Mouse (Mus musculus) CH12.LX (cell line): ENCODE measurements around the gene Adap1.

ENCODE experiments used
- CTCF ChIP-seq, 2 experiments: IDR thresholded peaks in 1 of 2; conservative IDR thresholded peaks in 1 of 2; 2 replicates each; pipeline ENCODE4 v1.5.1; 2011 to 2012; ENCODE audit warnings: low read depth in 2 of 2, low read length in 2 of 2, improper control_type of control experiment in 1 of 2, inconsistent platforms in 1 of 2, mild to moderate bottlenecking in 1 of 2, moderate library complexity in 1 of 2
- MAX ChIP-seq: IDR thresholded peaks from 2 replicates; pipeline ENCODE4 v1.6.1; 2011; ENCODE audit warnings: low read length, improper control_type of control experiment

GRCm38 (mm10) chr5:139309946-139310345 lies 15.5 kb downstream of the Adap1 start:
- no peak for TF ChIP-seq CTCF (conservative IDR thresholded peaks at IDR 0.05 in 1 of 2, IDR thresholded peaks at IDR 0.05 in 1 of 2; ENCODE audit: low read depth in 2 of 2, low read length in 2 of 2)
- no peak for TF ChIP-seq MAX
